Mouse (Mus musculus) liver, embryonic 14.5 days (tissue): Measurements from ENCODE around the gene Olfr1045. TPM values are rescaled to one million over a fixed set of nuclear protein-coding genes. Genes with fewer than 3 reads are reported as not detected.

Experiments used
- ATAC-seq: fragments of 200-750 bp; cut with Nextera tagmentation; 2 replicates; pipeline ENCODE4 v1.8.0; 2017; ENCODE audit warnings: moderate number of reproducible peaks, mild to moderate bottlenecking, moderate library complexity; ENCODE audit not compliant: insufficient read depth
- DNase-seq, 3 experiments: peaks; one replicate each; pipeline ENCODE4 v3.0.0-alpha.2; 2012 to 2013; ENCODE audit warnings: low read depth in 3 of 3, low spot score in 3 of 3
- H3K27ac ChIP-seq: fragments of 300-500 bp; sonication (generic); 2 replicates; pipeline ENCODE4 v1.5.1; 2014; ENCODE audit warnings: moderate library complexity, mild to moderate bottlenecking, control low read depth, inconsistent platforms
- H3K27me3 ChIP-seq: fragments of 300-500 bp; sonication (generic); 2 replicates; pipeline ENCODE4 v1.6.1; 2014; ENCODE audit warnings: mild to moderate bottlenecking, low read length, moderate library complexity; ENCODE audit not compliant: control insufficient read depth, insufficient read depth
- H3K36me3 ChIP-seq: fragments of 300-500 bp; sonication (generic); replicated peaks from 2 replicates; pipeline ENCODE4 v1.6.1; 2014; ENCODE audit warnings: low read depth; ENCODE audit not compliant: control insufficient read depth, insufficient read depth
- H3K4me1 ChIP-seq, 2 experiments: fragments of 200-500 bp in 1 of 2; fragments of 300-500 bp in 1 of 2; sonication (generic) in 1 of 2; replicated peaks; 2 replicates each; pipeline ENCODE4 v1.6.1; 2012 to 2014; ENCODE audit warnings: antibody characterized with exemption in 1 of 2, inconsistent platforms in 1 of 2, low read length in 1 of 2; ENCODE audit not compliant: control insufficient read depth in 2 of 2, insufficient read depth in 2 of 2
- H3K4me2 ChIP-seq: fragments of 300-500 bp; sonication (generic); 2 replicates; pipeline ENCODE4 v1.6.1; 2014; ENCODE audit warnings: low read depth, mild to moderate bottlenecking, control low read depth, moderate library complexity
- H3K4me3 ChIP-seq, 2 experiments: fragments of 200-500 bp in 1 of 2; fragments of 300-500 bp in 1 of 2; sonication (generic) in 1 of 2; 2 replicates each; pipeline ENCODE4 v1.5.1; 2012 to 2014; ENCODE audit warnings: low read depth in 2 of 2, low read length in 2 of 2, mild to moderate bottlenecking in 2 of 2, control low read depth in 1 of 2, inconsistent platforms in 1 of 2, moderate library complexity in 1 of 2; ENCODE audit not compliant: insufficient read depth in 1 of 2
- H3K9ac ChIP-seq: fragments of 300-500 bp; sonication (generic); replicated peaks from 2 replicates; pipeline ENCODE4 v1.6.1; 2014; ENCODE audit warnings: mild to moderate bottlenecking, control low read depth, moderate library complexity
- H3K9me3 ChIP-seq: fragments of 300-500 bp; sonication (generic); 2 replicates; pipeline ENCODE4 v1.6.1; 2016; ENCODE audit warnings: low read length, mixed read lengths; ENCODE audit not compliant: control insufficient read depth
- CTCF ChIP-seq: IDR thresholded peaks from 2 replicates; pipeline ENCODE4 v1.5.1; 2016; ENCODE audit warnings: antibody characterized with exemption, low read depth, control low read depth
- EP300 ChIP-seq: IDR thresholded peaks from 2 replicates; pipeline ENCODE4 v1.6.1; 2016; ENCODE audit warnings: antibody characterized with exemption, low read depth
- WGBS: fragments of 180-500 bp; shearing (Covaris S2); extraction: QIAGEN DNeasy Blood & Tissue Kit; methylation state at CpG from one replicate; pipeline ENCODE4 v1.1.7; 2014; ENCODE audit not compliant: insufficient replicate concordance; 5-methylcytosine and 5-hydroxymethylcytosine counted together
- polyA plus RNA-seq, 2 experiments: library from polyadenylated mRNA; depleted of rRNA in 1 of 2; stranded (reverse) in 1 of 2; unstranded in 1 of 2; fragments of >200 nt; fragmentation: Nextera tagmentation in 1 of 2; extraction: Ambion mirVana in 1 of 2; gene quantifications; 2 replicates each; pipeline versions ENCODE4 v1.2.1 to v1.2.3; 2012 to 2014

Gene Olfr1045
- polyA plus RNA-seq (2012; rRNA removed) (not detected in 2 replicates), polyA plus RNA-seq (2014; fragmentation: Nextera tagmentation; extraction: Ambion mirVana) (not detected in 2 replicates)

- Histone ChIP-seq H3K4me2 (no peak within 1 kb of the TSS), H3K4me1 (no peaks in the 10 kb centered on the region), H3K27ac (no peak within 1 kb of the TSS), H3K4me3 (no peak within 1 kb of the TSS), H3K27me3 (no peaks in the 10 kb centered on the region), H3K9me3 (no peaks in the 10 kb centered on the region), H3K36me3 (no peaks in the 10 kb centered on the region), H3K9ac (no peak within 1 kb of the TSS)
- DNase-seq, result no peak
- no peak for ATAC-seq
- no peak for TF ChIP-seq CTCF
- TF ChIP-seq EP300, result no peak
Observed at GRCm38 (mm10) chr2:86202909-86203308, at the start of gene Olfr1045. Gene Olfr1045 (minus strand): TSS chr2:86203009.

DNA sequence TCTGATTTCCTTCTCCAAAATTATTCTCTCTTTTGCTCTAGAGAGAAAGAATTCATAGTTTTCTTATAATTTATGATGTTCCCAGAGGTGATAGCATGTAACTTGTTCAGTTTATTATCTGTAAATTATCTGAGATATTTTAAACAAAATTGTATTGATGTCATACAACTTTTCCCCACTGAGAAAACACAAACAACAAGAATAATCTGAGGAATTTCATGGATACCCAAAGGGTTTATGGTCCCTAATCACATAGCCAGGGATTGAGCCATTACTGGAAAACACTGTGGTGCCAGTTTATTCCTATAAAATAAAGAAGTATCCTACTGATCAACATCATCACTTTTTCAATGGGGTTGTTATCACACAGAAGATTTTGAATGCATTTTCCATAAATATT lies 37.4 kb upstream of the Olfr1045 start, which contains the start of gene Olfr1048:
Gene Olfr1048 (minus strand): TSS at position 101 of the 400 bp plus-strand sequence.
- Histone ChIP-seq H3K27ac (no peak within 1 kb of the TSS), H3K27me3 (no peaks in the 10 kb centered on the region), H3K9me3 (no peaks in the 10 kb centered on the region), H3K9ac (no peak within 1 kb of the TSS), H3K4me1 (no peaks in the 10 kb centered on the region), H3K4me2 (no peak within 1 kb of the TSS), H3K4me3 (no peak within 1 kb of the TSS), H3K36me3 (no peaks in the 10 kb centered on the region)
- TF ChIP-seq EP300 (no peak), CTCF (no peak)
- ATAC-seq (no peak), DNase-seq (no peak)

GRCm38 (mm10) chr2:86231301-86231700 lies 28.5 kb upstream of the Olfr1045 start, which contains the start of gene Olfr1047:
Gene Olfr1047 (minus strand): TSS chr2:86231401.
- no peak for TF ChIP-seq EP300
- no peak for TF ChIP-seq CTCF
- DNase-seq, result no peak
- no peaks in the 10 kb centered on the region for H3K27me3 ChIP-seq

DNA sequence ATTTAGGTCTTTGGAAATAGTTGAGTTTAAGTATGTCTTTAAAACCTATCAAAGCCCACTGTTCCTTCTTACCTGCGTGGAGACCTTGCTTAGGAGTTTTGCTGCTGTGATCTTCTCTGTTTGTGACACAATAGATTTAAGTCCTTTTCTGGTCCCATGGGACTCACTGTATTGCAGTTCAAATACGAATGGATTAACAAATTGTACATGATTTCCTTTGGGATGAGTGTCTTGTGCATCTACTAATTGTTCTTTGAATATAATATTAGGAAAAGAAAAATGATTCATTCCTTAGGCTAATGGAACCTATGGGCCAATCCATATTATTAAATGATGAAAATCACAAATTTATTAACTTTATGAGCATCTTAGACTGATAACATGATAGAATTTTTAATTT lies 16.4 kb upstream of the Olfr1045 start, which contains the start of gene Olfr1046:
Gene Olfr1046 (minus strand): TSS at position 101 of the 400 bp plus-strand sequence.
- H3K9ac ChIP-seq, result no peak within 1 kb of the TSS
- H3K36me3 ChIP-seq, result no peaks in the 10 kb centered on the region
- no peaks in the 10 kb centered on the region for H3K4me1 ChIP-seq
- DNase-seq (no peak), ATAC-seq (no peak)
- no peak within 1 kb of the TSS for H3K4me2 ChIP-seq
- WGBS, result 31% methylated on average over 2 of the region's 2 CpGs
- H3K9me3 ChIP-seq, result no peaks in the 10 kb centered on the region
- H3K4me3 ChIP-seq, result no peak within 1 kb of the TSS
- H3K27me3 ChIP-seq, result no peaks in the 10 kb centered on the region
- no peak within 1 kb of the TSS for H3K27ac ChIP-seq
- TF ChIP-seq CTCF (no peak), EP300 (no peak)

More at GRCm38 (mm10) chr2:86231301-86231700, 28.5 kb upstream of the Olfr1045 start, which contains the start of gene Olfr1047:
- no peak for ATAC-seq
- Histone ChIP-seq H3K4me2 (no peak within 1 kb of the TSS), H3K9me3 (no peaks in the 10 kb centered on the region), H3K4me1 (no peaks in the 10 kb centered on the region), H3K36me3 (no peaks in the 10 kb centered on the region), H3K4me3 (no peak within 1 kb of the TSS), H3K9ac (no peak within 1 kb of the TSS), H3K27ac (no peak within 1 kb of the TSS)
- WGBS, result 54% methylated on average over 1 of the region's 1 CpGs

GRCm38 (mm10) chr2:86195863-86196262 lies 6.9 kb downstream of the Olfr1045 start:
- DNase-seq (no peak), ATAC-seq (no peak)
- no peaks in the 10 kb centered on the region for H3K4me1 ChIP-seq
- H3K4me2 ChIP-seq, result no peak overlapping the region
- H3K4me3 ChIP-seq, result no peak overlapping the region
- 14% methylated on average over 1 of the region's 1 CpGs for WGBS
- no peak overlapping the region for H3K9ac ChIP-seq
- H3K9me3 ChIP-seq, result no peaks in the 10 kb centered on the region
- H3K27me3 ChIP-seq, result no peaks in the 10 kb centered on the region
- H3K36me3 ChIP-seq, result no peaks in the 10 kb centered on the region
- H3K27ac ChIP-seq, result no peak overlapping the region
- TF ChIP-seq EP300 (no peak), CTCF (no peak)
